Mouse (Mus musculus) spleen, adult 2 months (tissue): ENCODE measurements around the gene Hoxa4. TPM values are rescaled to one million over a fixed set of nuclear protein-coding genes. Genes with fewer than 3 reads are reported as not detected.

Experiments used
- DNase-seq, 2 experiments: peaks; one replicate each; pipeline versions ENCODE4 v3.0.0 to v3.0.0-alpha.2; 2012 to 2021; ENCODE audit warnings: low spot score in 2 of 2, low read depth in 1 of 2
- H3K27ac ChIP-seq: fragments of 200-500 bp; 2 replicates; pipeline ENCODE4 v1.5.1; 2012; ENCODE audit warnings: low read length, inconsistent platforms; ENCODE audit not compliant: insufficient read depth
- H3K27me3 ChIP-seq: fragments of 200-500 bp; 2 replicates; pipeline ENCODE4 v1.6.1; 2012; ENCODE audit warnings: mild to moderate bottlenecking, moderate library complexity, low read length, inconsistent platforms; ENCODE audit not compliant: control insufficient read depth, insufficient read depth
- H3K36me3 ChIP-seq: fragments of 200-500 bp; 2 replicates; pipeline ENCODE4 v1.6.1; 2012; ENCODE audit warnings: mild to moderate bottlenecking, low read length, inconsistent platforms; ENCODE audit not compliant: control insufficient read depth, insufficient read depth
- H3K4me1 ChIP-seq: fragments of 200-500 bp; 2 replicates; pipeline ENCODE4 v1.6.1; 2011; ENCODE audit warnings: inconsistent platforms; ENCODE audit not compliant: control insufficient read depth, insufficient read depth, insufficient read length
- H3K4me3 ChIP-seq: fragments of 200-500 bp; 2 replicates; pipeline ENCODE4 v1.5.1; 2011; ENCODE audit warnings: mild to moderate bottlenecking, inconsistent platforms; ENCODE audit not compliant: insufficient read depth, insufficient read length; ENCODE audit errors: extremely low read depth
- CTCF ChIP-seq: fragments of 200-500 bp; IDR thresholded peaks from 2 replicates; pipeline ENCODE4 v1.5.1; 2011; ENCODE audit warnings: mild to moderate bottlenecking, inconsistent platforms; ENCODE audit not compliant: insufficient read depth, insufficient read length, insufficient replicate concordance; ENCODE audit errors: extremely low read depth
- POLR2A ChIP-seq: fragments of 200-500 bp; IDR thresholded peaks from 2 replicates; pipeline ENCODE4 v1.6.1; 2011; ENCODE audit warnings: low read depth, low read length, inconsistent platforms
- WGBS: fragments of 180-500 bp; shearing (Covaris S2); methylation state at CpG from one replicate; pipeline ENCODE4 v1.1.7; 2018; 5-methylcytosine and 5-hydroxymethylcytosine counted together
- polyA plus RNA-seq: library from polyadenylated mRNA; depleted of rRNA; stranded (reverse); fragments of >200 nt; gene quantifications from 2 replicates; pipeline ENCODE4 v1.2.3, GENCODE M21; 2012

Hoxa4 gene
- polyA plus RNA-seq, 1 experiment, result 0.68 TPM

DNA sequence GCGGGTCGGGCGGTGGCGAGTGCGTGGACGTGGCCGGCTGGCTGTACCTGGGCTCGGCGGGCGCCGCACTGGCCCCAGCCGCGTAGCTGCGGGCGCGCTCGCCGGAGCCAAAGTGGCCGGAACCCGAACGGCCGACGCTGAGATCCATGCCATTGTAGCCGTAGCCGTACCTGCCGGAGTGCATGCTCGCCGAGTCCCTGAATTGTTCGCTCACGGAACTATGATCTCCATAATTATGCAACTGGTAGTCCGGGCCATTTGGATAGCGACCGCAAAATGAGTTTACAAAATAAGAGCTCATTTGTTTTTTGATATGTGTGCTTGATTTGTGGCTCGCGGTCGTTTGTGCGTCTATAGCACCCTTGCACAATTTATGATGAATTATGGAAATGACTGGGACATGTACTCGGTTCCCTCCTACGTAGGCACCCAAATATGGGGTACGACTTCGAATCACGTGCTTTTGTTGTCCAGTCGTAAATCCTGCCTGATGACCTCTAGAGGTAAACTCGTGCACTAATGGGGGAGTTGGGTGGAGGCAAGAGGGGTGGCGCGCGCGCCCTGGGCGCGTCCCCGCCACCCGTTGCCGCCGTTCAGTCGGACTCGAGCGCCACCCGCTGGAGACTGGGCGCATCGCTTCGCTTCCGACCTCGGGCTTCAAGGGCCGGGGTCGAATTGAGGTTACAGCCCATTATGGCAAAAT, 12.6 kb upstream of the Hoxa4 start, which contains the start of gene Hoxa5:
Gene Hoxa5 (minus strand): TSS at position 538 of the 703 bp plus-strand sequence.
- H3K27ac ChIP-seq, result peak within 1 kb of the TSS; percentile 22; the same call in 1 of the 2 replicates
- WGBS, result 80% methylated on average over 65 of the region's 65 CpGs
- DNase-seq, result no peak

DNA sequence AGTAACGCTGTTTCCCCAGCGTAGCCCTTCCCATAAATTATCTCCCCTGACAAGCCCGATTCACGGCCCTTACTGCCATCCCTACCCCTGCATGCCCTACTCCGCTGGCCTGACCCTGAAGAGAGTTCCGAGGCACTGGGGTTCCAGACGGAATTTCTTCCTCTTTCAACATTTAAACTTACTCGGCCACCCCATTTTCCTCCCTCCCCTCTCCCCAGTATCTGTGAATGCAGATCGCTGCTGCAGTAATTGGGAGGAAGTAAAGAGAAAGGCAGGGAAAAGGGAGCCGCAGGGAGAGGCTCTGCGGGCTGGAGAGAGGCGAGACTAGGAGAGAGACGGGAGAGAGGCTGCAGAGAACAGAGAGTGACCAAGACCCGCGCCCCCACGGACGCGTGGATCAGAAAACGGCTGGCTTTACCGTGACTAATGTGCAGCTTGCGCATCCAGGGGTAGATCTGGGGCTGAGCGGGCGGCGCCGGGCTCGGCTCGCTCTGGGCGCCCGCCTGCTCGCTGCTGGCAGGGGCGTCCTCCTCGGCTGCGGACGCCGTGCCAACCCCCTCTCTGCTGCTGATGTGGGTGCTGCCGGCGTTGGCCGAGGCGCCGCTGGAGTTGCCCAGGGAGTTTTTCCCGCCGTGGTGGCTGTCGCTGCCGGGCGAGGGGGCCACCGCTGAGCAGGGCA, 12.0 kb upstream of the Hoxa4 start:
- Histone ChIP-seq H3K27ac (peak overlapping the region; percentile 22; the same call in 1 of the 2 replicates), H3K4me3 (peak overlapping the region; percentile 38; the same call in 1 of the 2 replicates), H3K36me3 (no peaks in the 10 kb centered on the region), H3K27me3 (peaks cover 3% of the 10 kb centered on the region), H3K4me1 (0 out of 2 replicates have a peak, but pooled peaks cover 2% of the 10 kb centered on the region)
- TF ChIP-seq POLR2A, result no peak
- TF ChIP-seq CTCF, result no peak
- WGBS, result 80% methylated on average over 46 of the region's 46 CpGs
- DNase-seq, result no peak

More for the DNA sequence above, 12.6 kb upstream of the Hoxa4 start, which contains the start of gene Hoxa5:
- Histone ChIP-seq H3K4me3 (peak within 1 kb of the TSS; percentile 38), H3K4me1 (0 out of 2 replicates have a peak, but pooled peaks cover 2% of the 10 kb centered on the region), H3K36me3 (no peaks in the 10 kb centered on the region), H3K27me3 (peaks cover 4% of the 10 kb centered on the region)
- 0 out of 2 replicates have a peak, but pooled peaks have one; percentile 7 for TF ChIP-seq CTCF
- TF ChIP-seq POLR2A, result no peak

DNA sequence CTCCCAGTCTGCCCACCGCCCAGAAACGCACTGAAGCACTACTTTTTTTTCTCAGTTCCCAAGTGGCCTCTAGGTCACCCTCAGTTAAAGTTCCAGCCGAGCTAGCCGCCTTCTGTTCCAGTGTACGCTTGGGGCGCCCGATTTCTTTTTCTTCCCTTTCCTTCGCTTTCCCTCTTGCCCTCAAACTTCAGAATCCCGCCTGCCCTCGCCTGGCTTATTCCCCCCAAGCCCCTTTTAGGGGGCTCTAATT, 11.5 kb upstream of the Hoxa4 start:
- Histone ChIP-seq H3K27me3 (peaks cover 3% of the 10 kb centered on the region), H3K27ac (no peak overlapping the region), H3K36me3 (no peaks in the 10 kb centered on the region), H3K4me1 (0 out of 2 replicates have a peak, but pooled peaks cover 2% of the 10 kb centered on the region), H3K4me3 (peak overlapping the region; percentile 8)
- 87% methylated on average over 10 of the region's 10 CpGs for whole genome bisulfite sequencing
- DNase-seq, result no peak
- TF ChIP-seq POLR2A (no peak), CTCF (no peak)

DNA sequence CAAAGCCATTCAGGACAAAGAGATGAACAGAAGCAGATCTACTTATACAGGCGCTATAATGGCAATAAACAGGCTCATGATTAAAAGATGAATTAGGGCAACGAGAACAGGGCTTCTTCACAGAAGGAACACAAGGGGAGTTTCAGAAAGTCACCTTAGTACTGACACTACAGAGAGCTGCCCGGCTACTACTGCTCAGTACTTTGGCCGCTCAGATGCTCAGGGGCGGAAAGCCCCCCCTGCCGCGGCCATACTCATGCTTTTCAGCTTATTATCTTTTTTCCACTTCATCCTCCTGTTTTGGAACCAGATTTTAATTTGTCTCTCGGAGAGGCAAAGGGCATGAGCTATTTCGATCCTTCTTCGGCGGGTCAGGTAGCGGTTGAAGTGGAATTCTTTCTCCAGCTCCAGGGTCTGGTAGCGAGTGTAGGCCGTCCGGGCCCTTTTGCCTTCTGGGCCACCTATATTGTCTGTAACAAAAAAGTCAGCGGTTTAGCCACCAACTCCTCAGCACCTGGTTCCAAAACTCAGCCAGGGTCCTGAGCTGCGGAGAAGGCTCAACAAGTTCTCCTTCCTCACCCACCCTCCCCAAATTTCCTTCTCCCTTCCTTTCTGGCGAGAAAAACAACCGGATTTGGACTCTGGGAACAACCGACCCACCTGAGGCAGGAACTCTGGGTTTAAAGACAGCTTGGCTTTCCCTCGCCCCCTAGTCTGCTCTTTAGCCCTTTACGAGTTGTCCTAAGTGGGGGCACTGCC, 11.0 kb upstream of the Hoxa4 start:
- WGBS, result 87% methylated on average over 22 of the region's 22 CpGs
- H3K36me3 ChIP-seq, result no peaks in the 10 kb centered on the region
- H3K4me1 ChIP-seq, result 0 out of 2 replicates have a peak, but pooled peaks cover 2% of the 10 kb centered on the region
- H3K27ac ChIP-seq, result no peak overlapping the region; the same call in 1 of the 2 replicates
- H3K27me3 ChIP-seq, result peaks cover 3% of the 10 kb centered on the region
- TF ChIP-seq CTCF, result no peak
- TF ChIP-seq POLR2A, result no peak
- peak overlapping the region; percentile 8 for H3K4me3 ChIP-seq
- no peak for DNase-seq

DNA sequence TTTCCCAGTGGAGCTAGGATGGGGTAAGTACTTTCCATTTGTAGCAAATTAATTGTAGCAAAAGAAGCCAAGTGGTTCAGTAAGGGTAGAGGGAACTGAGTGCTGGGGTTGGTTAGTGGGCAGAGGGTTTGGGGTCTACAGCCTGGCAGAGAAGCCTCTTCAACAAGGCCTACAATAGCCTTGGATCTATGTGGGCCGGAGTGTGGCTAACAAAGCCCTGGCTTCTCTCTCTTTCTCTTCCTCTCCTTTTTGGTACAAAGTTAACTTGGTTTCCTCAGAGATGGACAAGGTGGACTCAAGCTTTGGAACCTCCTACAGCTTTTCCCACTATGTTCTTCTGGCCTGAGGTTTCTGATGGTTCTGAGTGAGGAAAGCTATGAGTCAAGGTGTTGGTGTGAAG, 9.7 kb upstream of the Hoxa4 start:
- H3K27me3 ChIP-seq, result peaks cover 1% of the 10 kb centered on the region; the same call in 1 of the 2 replicates
- TF ChIP-seq CTCF (no peak), POLR2A (no peak)
- no peaks in the 10 kb centered on the region for H3K36me3 ChIP-seq
- WGBS, result 90% methylated on average over 1 of the region's 1 CpGs
- no peak for DNase-seq
- 0 out of 2 replicates have a peak, but pooled peaks cover 2% of the 10 kb centered on the region for H3K4me1 ChIP-seq
- H3K4me3 ChIP-seq, result no peak overlapping the region
- H3K27ac ChIP-seq, result no peak overlapping the region

DNA sequence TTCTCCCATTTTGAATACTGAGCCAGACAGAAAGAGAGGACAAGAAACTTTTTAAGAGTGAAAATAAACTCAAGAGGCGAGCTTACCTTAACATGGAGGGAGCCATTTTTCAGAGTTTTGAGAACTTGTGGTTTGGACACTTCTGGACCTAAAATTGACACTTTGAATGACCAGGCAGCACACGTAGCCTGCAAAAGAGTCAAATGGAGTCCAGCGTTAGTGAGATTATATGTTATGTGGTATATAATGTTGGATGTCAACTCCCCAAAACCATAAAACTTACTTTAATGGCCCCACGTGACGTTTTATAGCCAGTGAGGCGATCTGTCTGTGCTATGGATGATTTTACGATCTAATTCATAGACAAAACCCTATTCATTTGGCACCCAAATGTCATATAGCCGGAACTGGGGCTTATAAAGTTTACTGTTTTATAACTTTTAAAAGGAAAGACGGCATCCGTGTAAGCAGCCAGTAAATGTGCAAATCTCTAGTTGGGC, 9.2 kb upstream of the Hoxa4 start:
- no peak for TF ChIP-seq POLR2A
- TF ChIP-seq CTCF, result no peak
- Histone ChIP-seq H3K27ac (no peak overlapping the region), H3K4me1 (0 out of 2 replicates have a peak, but pooled peaks cover 2% of the 10 kb centered on the region), H3K4me3 (no peak overlapping the region), H3K27me3 (peaks cover 1% of the 10 kb centered on the region; the same call in 1 of the 2 replicates), H3K36me3 (no peaks in the 10 kb centered on the region)
- DNase-seq, result no peak
- WGBS, result 92% methylated on average over 10 of the region's 10 CpGs
